Mouse (Mus musculus): ENCODE data around the gene Rec8. TPM values are rescaled to one million over a fixed set of nuclear protein-coding genes. Genes with fewer than 3 reads are reported as not detected.

The Rec8 gene
- total and polyA plus RNA-seq, 2 experiments from 2014 or later: 7.2 to 9.2 TPM

GRCm38 (mm10) chr14:55585566-55585960 is 32.3 kb upstream of the Rec8 start:
- H3K9me3 ChIP-seq (ENCODE audit: low read length): no peaks in the 10 kb centered on the region
- no peak overlapping the region for H3K27ac ChIP-seq (ENCODE audit: low read depth, low read length)
- 68% methylated on average over 6 of the region's 6 CpGs for WGBS
- H3K27me3 ChIP-seq (ENCODE audit: insufficient read depth, low read length): no peaks in the 10 kb centered on the region
- TF ChIP-seq CTCF (IDR thresholded peaks at IDR 0.05; ENCODE audit: low read depth): no peak
- no peak overlapping the region for H3K9ac ChIP-seq
- ATAC-seq: no peak
- H3K4me3 ChIP-seq (ENCODE audit: low read depth, low read length): peak overlapping the region; percentile 48
- H3K4me2 ChIP-seq (ENCODE audit: low read depth): peak overlapping the region; percentile 68
- H3K4me1 ChIP-seq (ENCODE audit: insufficient read depth): peaks cover 5% of the 10 kb centered on the region; the same call in 1 of the 2 replicates
- DNase-seq: no peak
- H3K36me3 ChIP-seq (ENCODE audit: insufficient read depth): peaks cover 10% of the 10 kb centered on the region

- no peak for TF ChIP-seq CTCF (IDR thresholded peaks at IDR 0.05; ENCODE audit: low read depth)
- 96% methylated on average over 2 of the region's 2 CpGs for WGBS
- peaks cover 7% of the 10 kb centered on the region for H3K36me3 ChIP-seq (ENCODE audit: insufficient read depth)
- DNase-seq (no peak), ATAC-seq (no peak)
- no peaks in the 10 kb centered on the region for H3K27me3 ChIP-seq (ENCODE audit: insufficient read depth, low read length)
- no peak overlapping the region for H3K4me3 ChIP-seq (ENCODE audit: low read depth, low read length)
- no peaks in the 10 kb centered on the region for H3K9me3 ChIP-seq (ENCODE audit: low read length)
- H3K4me2 ChIP-seq (ENCODE audit: low read depth): no peak overlapping the region
- H3K9ac ChIP-seq: no peak overlapping the region
- H3K4me1 ChIP-seq (ENCODE audit: insufficient read depth): peaks cover 5% of the 10 kb centered on the region; the same call in 1 of the 2 replicates
- no peak overlapping the region for H3K27ac ChIP-seq (ENCODE audit: low read depth, low read length)
Measured at GRCm38 (mm10) chr14:55586149-55586548, 31.7 kb upstream of the Rec8 start.

GRCm38 (mm10) chr14:55589271-55589670 is 28.6 kb upstream of the Rec8 start:
- Histone ChIP-seq H3K9ac (no peak overlapping the region), H3K4me3 (ENCODE audit: low read depth, low read length) (no peak overlapping the region), H3K4me1 (ENCODE audit: insufficient read depth) (peaks cover 19% of the 10 kb centered on the region), H3K36me3 (ENCODE audit: insufficient read depth) (peaks cover 8% of the 10 kb centered on the region; the same call in 1 of the 2 replicates), H3K9me3 (ENCODE audit: low read length) (no peaks in the 10 kb centered on the region), H3K27ac (ENCODE audit: low read depth, low read length) (no peak overlapping the region), H3K4me2 (ENCODE audit: low read depth) (no peak overlapping the region), H3K27me3 (ENCODE audit: insufficient read depth, low read length) (no peaks in the 10 kb centered on the region)
- no peak for DNase-seq
- TF ChIP-seq CTCF (IDR thresholded peaks at IDR 0.05; ENCODE audit: low read depth): no peak
- 93% methylated on average over 5 of the region's 5 CpGs for WGBS
- no peak for ATAC-seq

GRCm38 (mm10) chr14:55589771-55590448 is 27.9 kb upstream of the Rec8 start:
- Histone ChIP-seq H3K9ac (peak overlapping the region; percentile 57), H3K27ac (ENCODE audit: low read depth, low read length) (no peak overlapping the region), H3K9me3 (ENCODE audit: low read length) (no peaks in the 10 kb centered on the region), H3K4me2 (ENCODE audit: low read depth) (peak overlapping the region; percentile 95), H3K4me3 (ENCODE audit: low read depth, low read length) (peak overlapping the region; percentile 80), H3K36me3 (ENCODE audit: insufficient read depth) (peaks cover 15% of the 10 kb centered on the region), H3K4me1 (ENCODE audit: insufficient read depth) (peaks cover 19% of the 10 kb centered on the region), H3K27me3 (ENCODE audit: insufficient read depth, low read length) (no peaks in the 10 kb centered on the region)
- no peak for ATAC-seq
- WGBS: 86% methylated on average over 11 of the region's 11 CpGs
- DNase-seq: no peak
- no peak for TF ChIP-seq CTCF (IDR thresholded peaks at IDR 0.05; ENCODE audit: low read depth)

GRCm38 (mm10) chr14:55590748-55591330 is 27.0 kb upstream of the Rec8 start, which contains the start of gene Psme2:
Gene Psme2, minus strand, starts transcription at chr14:55591113.
- Histone ChIP-seq H3K27ac (ENCODE audit: low read depth, low read length) (peak within 1 kb of the TSS; percentile 82), H3K9ac (peak within 1 kb of the TSS; percentile 57), H3K36me3 (ENCODE audit: insufficient read depth) (peaks cover 24% of the 10 kb centered on the region), H3K4me2 (ENCODE audit: low read depth) (peak within 1 kb of the TSS; percentile 95), H3K9me3 (ENCODE audit: low read length) (no peaks in the 10 kb centered on the region), H3K4me3 (ENCODE audit: low read depth, low read length) (peak within 1 kb of the TSS; percentile 80), H3K4me1 (ENCODE audit: insufficient read depth) (peaks cover 19% of the 10 kb centered on the region), H3K27me3 (ENCODE audit: insufficient read depth, low read length) (no peaks in the 10 kb centered on the region)
- peak; percentile 95 for DNase-seq
- peak; percentile 92 for ATAC-seq
- WGBS: 1% methylated on average over 22 of the region's 22 CpGs
- no peak for TF ChIP-seq CTCF (IDR thresholded peaks at IDR 0.05; ENCODE audit: low read depth)

- peak within 1 kb of the TSS; percentile 57 for H3K9ac ChIP-seq
- TF ChIP-seq CTCF (IDR thresholded peaks at IDR 0.05; ENCODE audit: low read depth): no peak
- peaks cover 30% of the 10 kb centered on the region for H3K36me3 ChIP-seq (ENCODE audit: insufficient read depth)
- H3K4me1 ChIP-seq (ENCODE audit: insufficient read depth): peaks cover 19% of the 10 kb centered on the region
- WGBS: 1% methylated on average over 33 of the region's 33 CpGs
- H3K4me2 ChIP-seq (ENCODE audit: low read depth): peak within 1 kb of the TSS; percentile 95
- peak; percentile 91 for DNase-seq
- peak; percentile 93 for ATAC-seq
- H3K27ac ChIP-seq (ENCODE audit: low read depth, low read length): peak within 1 kb of the TSS; percentile 82
- H3K9me3 ChIP-seq (ENCODE audit: low read length): no peaks in the 10 kb centered on the region
- peak within 1 kb of the TSS; percentile 80 for H3K4me3 ChIP-seq (ENCODE audit: low read depth, low read length)
- H3K27me3 ChIP-seq (ENCODE audit: insufficient read depth, low read length): no peaks in the 10 kb centered on the region
Measured at GRCm38 (mm10) chr14:55591331-55591891, 26.4 kb upstream of the Rec8 start, which contains the start of gene Rnf31. Gene Rnf31, plus strand, starts transcription at chr14:55591708.

- no peak for TF ChIP-seq CTCF (IDR thresholded peaks at IDR 0.05; ENCODE audit: low read depth)
- ATAC-seq (no peak), DNase-seq (no peak)
- H3K27ac ChIP-seq (ENCODE audit: low read depth, low read length): peak overlapping the region; percentile 82; the same call in 1 of the 2 replicates
- peak overlapping the region; percentile 95 for H3K4me2 ChIP-seq (ENCODE audit: low read depth)
- H3K4me1 ChIP-seq (ENCODE audit: insufficient read depth): peaks cover 19% of the 10 kb centered on the region
- no peaks in the 10 kb centered on the region for H3K27me3 ChIP-seq (ENCODE audit: insufficient read depth, low read length)
- H3K9me3 ChIP-seq (ENCODE audit: low read length): no peaks in the 10 kb centered on the region
- peak overlapping the region; percentile 57 for H3K9ac ChIP-seq
- 7% methylated on average over 16 of the region's 16 CpGs for WGBS
- H3K36me3 ChIP-seq (ENCODE audit: insufficient read depth): peaks cover 38% of the 10 kb centered on the region
- peak overlapping the region; percentile 80 for H3K4me3 ChIP-seq (ENCODE audit: low read depth, low read length)
Measured at GRCm38 (mm10) chr14:55592226-55592625, 25.6 kb upstream of the Rec8 start.
